Mouse (Mus musculus): Measurements from ENCODE around the gene Taf6.

- no peak for TF ChIP-seq CTCF (IDR thresholded peaks at IDR 0.05; ENCODE audit: low read depth, low read length)
- TF ChIP-seq TAL1 (conservative IDR thresholded peaks at IDR 0.05; ENCODE audit: low read depth, low read length), result no peak
- TF ChIP-seq GATA2 (IDR thresholded peaks at IDR 0.05; ENCODE audit: borderline replicate concordance, low read depth, low read length), result no peak
- TF ChIP-seq GATA1 (IDR thresholded peaks at IDR 0.05; ENCODE audit: borderline replicate concordance, low read length), result no peak
- TF ChIP-seq POLR2AphosphoS5 (IDR thresholded peaks at IDR 0.05; ENCODE audit: insufficient replicate concordance, low read depth, low read length), result no peak
These were observed 42.3 kb upstream of the Taf6 start for GRCm38 (mm10) chr5:138229511-138229910.

All from G1E (cell line).